Mouse (Mus musculus) forebrain, embryonic 14.5 days (tissue): ENCODE data around the gene Eef2kmt. TPM values are rescaled to one million over a fixed set of nuclear protein-coding genes. Genes with fewer than 3 reads are reported as not detected.
A peak's percentile ranks its signal among the peaks of the same experiment; 100 is the strongest.

Experiments
- ATAC-seq: fragments of 200-750 bp; cut with Nextera tagmentation; 2 replicates; pipeline ENCODE4 v1.8.0; 2017; ENCODE audit warnings: mild to moderate bottlenecking, moderate library complexity
- DNase-seq: peaks from one replicate; pipeline ENCODE4 v3.0.0-alpha.2; 2015; ENCODE audit warnings: low spot score
- H3K27ac ChIP-seq: fragments of 300-500 bp; sonication (generic); 2 replicates; pipeline ENCODE4 v1.5.1; 2014; ENCODE audit warnings: low read depth, mild to moderate bottlenecking, control low read depth, low read length, moderate library complexity
- H3K27me3 ChIP-seq: fragments of 300-500 bp; sonication (generic); replicated peaks from 2 replicates; pipeline ENCODE4 v1.6.1; 2014; ENCODE audit warnings: low read length, control low read depth, mixed read lengths; ENCODE audit not compliant: control insufficient read depth, insufficient read depth
- H3K36me3 ChIP-seq: fragments of 300-500 bp; sonication (generic); 2 replicates; pipeline ENCODE4 v1.6.1; 2014; ENCODE audit warnings: low read length, control low read depth; ENCODE audit not compliant: control insufficient read depth, insufficient read depth
- H3K4me1 ChIP-seq: fragments of 300-500 bp; sonication (generic); 2 replicates; pipeline ENCODE4 v1.6.1; 2014; ENCODE audit warnings: antibody characterized with exemption, low read length, control low read depth; ENCODE audit not compliant: control insufficient read depth, insufficient read depth
- H3K4me2 ChIP-seq: fragments of 300-500 bp; sonication (generic); 2 replicates; pipeline ENCODE4 v1.6.1; 2014; ENCODE audit warnings: mild to moderate bottlenecking, control low read depth, low read length
- H3K4me3 ChIP-seq: fragments of 300-500 bp; sonication (generic); 2 replicates; pipeline ENCODE4 v1.5.1; 2014; ENCODE audit warnings: low read depth, low read length, control low read depth
- H3K9ac ChIP-seq: fragments of 300-500 bp; sonication (generic); 2 replicates; pipeline ENCODE4 v1.6.1; 2014; ENCODE audit warnings: mild to moderate bottlenecking, low read length, control low read depth, moderate library complexity
- H3K9me3 ChIP-seq: fragments of 300-500 bp; sonication (generic); replicated peaks from 2 replicates; pipeline ENCODE4 v1.6.1; 2016; ENCODE audit warnings: low read length, control low read depth, mixed read lengths; ENCODE audit not compliant: control insufficient read depth
- WGBS: fragments of 180-500 bp; shearing (Covaris S2); extraction: QIAGEN DNeasy Blood & Tissue Kit; methylation state at CpG from one replicate; pipeline ENCODE4 v1.1.7; 2014; 5-methylcytosine and 5-hydroxymethylcytosine counted together
- polyA plus RNA-seq: library from polyadenylated mRNA; unstranded; fragments of >200 nt; fragmentation: Nextera tagmentation; extraction: Ambion mirVana; gene quantifications from 2 replicates; pipeline ENCODE4 v1.2.1, GENCODE M21; 2014

Gene Eef2kmt
- polyA plus RNA-seq, 1 experiment from 2014 or later, result 11.5 TPM

DNA sequence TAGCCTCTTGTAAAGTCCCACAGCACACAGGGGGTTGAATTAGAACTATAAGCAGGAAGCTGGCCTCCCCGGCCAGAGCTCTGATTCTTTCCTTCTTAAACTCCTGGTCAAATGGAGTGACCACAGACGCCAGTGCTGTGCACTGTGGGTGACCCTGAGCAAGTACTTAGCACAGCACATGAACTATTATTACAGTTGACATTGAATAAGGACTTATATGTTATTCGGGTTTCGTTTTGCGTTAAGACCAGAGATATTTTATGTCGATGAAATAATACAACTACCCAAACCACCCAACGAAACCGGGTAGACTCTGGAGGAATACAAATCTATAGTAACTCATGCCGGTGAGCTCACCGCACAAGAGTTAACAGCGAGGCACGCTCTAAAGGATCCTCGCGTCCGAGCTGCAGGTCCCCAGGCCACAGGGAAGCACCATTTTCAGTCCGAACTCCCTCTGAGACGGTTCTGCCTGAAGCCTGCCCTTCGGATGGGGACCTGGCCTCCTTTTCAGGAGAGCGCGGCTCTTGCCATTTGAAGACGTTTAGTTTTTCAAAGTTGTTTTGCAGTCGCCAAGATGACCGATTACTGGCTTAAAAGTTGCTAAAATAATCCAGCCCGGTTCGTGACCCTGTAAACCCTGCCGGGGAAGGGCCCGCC is 572 bp downstream of the Eef2kmt start:
- Histone ChIP-seq H3K9me3 (no peaks in the 10 kb centered on the region), H3K27me3 (no peaks in the 10 kb centered on the region), H3K27ac (no peak overlapping the region), H3K4me2 (peak overlapping the region; percentile 77), H3K36me3 (no peaks in the 10 kb centered on the region), H3K4me3 (peak overlapping the region; percentile 54), H3K4me1 (peaks cover 8% of the 10 kb centered on the region; the same call in 1 of the 2 replicates), H3K9ac (peak overlapping the region; percentile 60)
- 3% methylated on average over 27 of the region's 27 CpGs for WGBS
- DNase-seq (peak; percentile 6), ATAC-seq (peak; percentile 4; the same call in 1 of the 2 replicates)

DNA sequence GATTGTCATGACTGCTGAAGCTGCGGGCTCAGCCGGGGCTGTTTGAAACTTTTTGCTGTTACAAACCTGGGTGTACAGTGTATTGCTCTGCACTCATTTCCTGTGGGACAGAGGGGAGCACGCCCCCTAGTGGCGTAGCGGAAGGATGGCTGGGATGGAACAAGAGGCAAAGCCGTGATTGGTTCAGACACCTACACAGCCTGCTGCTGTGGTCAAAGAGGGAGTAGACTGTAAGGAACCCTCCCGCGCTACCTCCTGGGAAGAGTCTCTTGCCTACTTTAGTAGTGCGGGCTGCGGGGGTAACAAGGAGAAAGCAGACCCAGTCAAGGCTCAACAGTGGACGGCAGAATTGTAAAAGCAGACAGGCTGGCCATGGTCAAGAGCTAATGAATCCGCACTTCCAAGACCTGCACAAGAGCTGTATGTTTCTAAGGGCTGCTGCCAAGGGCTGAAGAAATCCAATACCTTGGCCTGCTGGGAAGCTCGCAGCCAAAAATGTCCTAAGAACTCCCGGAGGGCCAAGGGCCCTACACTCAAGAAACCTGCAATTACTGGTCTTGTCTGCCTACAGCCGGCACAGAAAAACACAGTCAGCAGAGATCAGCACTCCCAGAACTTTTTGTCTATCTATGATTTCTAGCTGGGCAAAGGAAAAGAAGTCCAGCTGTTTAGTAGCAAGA is 1.3 kb downstream of the Eef2kmt start:
- WGBS, result 4% methylated on average over 15 of the region's 15 CpGs
- Histone ChIP-seq H3K36me3 (no peaks in the 10 kb centered on the region), H3K4me2 (peak overlapping the region; percentile 77), H3K27me3 (no peaks in the 10 kb centered on the region), H3K27ac (no peak overlapping the region), H3K9ac (peak overlapping the region; percentile 60; the same call in 1 of the 2 replicates), H3K4me1 (peaks cover 8% of the 10 kb centered on the region; the same call in 1 of the 2 replicates), H3K9me3 (no peaks in the 10 kb centered on the region), H3K4me3 (peak overlapping the region; percentile 54)
- ATAC-seq (peak; percentile 25), DNase-seq (peak; percentile 74)

DNA sequence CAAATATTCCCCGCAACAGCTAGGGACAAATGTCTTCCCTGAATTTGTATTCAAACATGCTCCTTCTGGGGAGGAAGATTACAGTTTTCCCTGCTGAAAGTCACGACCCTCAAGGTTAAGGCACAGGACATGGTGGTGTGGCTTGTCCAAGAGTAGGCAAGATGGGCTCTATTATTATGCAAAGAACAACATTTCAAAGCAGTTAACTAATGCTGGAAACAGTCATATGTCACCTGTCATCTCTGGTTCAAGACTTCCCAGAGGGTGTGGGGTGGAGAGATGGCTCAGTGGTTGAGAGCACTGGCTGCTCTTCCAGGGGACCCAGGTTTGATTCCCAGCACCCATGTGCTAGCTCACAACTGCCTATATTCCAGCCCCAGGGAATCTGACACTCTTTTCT is 3.5 kb downstream of the Eef2kmt start:
- Histone ChIP-seq H3K27ac (no peak overlapping the region), H3K27me3 (no peaks in the 10 kb centered on the region), H3K4me3 (no peak overlapping the region), H3K9me3 (no peaks in the 10 kb centered on the region), H3K36me3 (peaks cover 16% of the 10 kb centered on the region; the same call in 1 of the 2 replicates), H3K4me1 (peaks cover 8% of the 10 kb centered on the region; the same call in 1 of the 2 replicates), H3K4me2 (no peak overlapping the region), H3K9ac (no peak overlapping the region)
- DNase-seq, result no peak
- WGBS, result 92% methylated on average over 2 of the region's 2 CpGs
- no peak for ATAC-seq

DNA sequence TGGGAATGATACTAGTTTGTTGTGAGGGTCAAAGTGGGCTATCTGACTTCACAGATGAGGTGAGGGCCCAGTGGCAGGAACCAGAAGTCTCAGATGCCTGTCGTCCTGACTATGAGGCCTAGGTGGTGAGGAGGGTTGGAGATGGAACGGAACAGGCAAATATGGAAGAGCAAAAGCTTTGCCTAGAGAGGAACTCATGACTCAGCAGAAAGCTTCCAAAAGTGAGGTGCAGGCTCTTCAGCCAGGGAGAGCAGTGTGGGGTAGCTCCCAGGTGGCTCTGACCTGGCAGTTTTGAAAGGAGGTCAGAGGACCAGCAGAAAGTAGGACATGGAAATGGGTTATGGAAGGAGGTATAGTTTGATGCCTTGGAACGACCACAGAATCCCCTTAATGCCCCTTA is 4.9 kb downstream of the Eef2kmt start:
- no peak for ATAC-seq
- peaks cover 8% of the 10 kb centered on the region; the same call in 1 of the 2 replicates for H3K4me1 ChIP-seq
- H3K9ac ChIP-seq, result no peak overlapping the region
- no peaks in the 10 kb centered on the region for H3K27me3 ChIP-seq
- no peaks in the 10 kb centered on the region for H3K9me3 ChIP-seq
- DNase-seq, result no peak
- WGBS, result 85% methylated on average over 3 of the region's 3 CpGs
- H3K27ac ChIP-seq, result no peak overlapping the region
- peaks cover 25% of the 10 kb centered on the region for H3K36me3 ChIP-seq
- H3K4me2 ChIP-seq, result no peak overlapping the region
- H3K4me3 ChIP-seq, result no peak overlapping the region

GRCm38 (mm10) chr16:5244411-5244810 is 11.4 kb downstream of the Eef2kmt start:
- WGBS, result 35% methylated on average over 7 of the region's 7 CpGs
- H3K36me3 ChIP-seq, result peaks cover 73% of the 10 kb centered on the region
- no peak overlapping the region for H3K4me2 ChIP-seq
- H3K27me3 ChIP-seq, result no peaks in the 10 kb centered on the region
- ATAC-seq (0 out of 2 replicates have a peak, but pooled peaks have one; percentile 44), DNase-seq (peak; percentile 23)
- no peak overlapping the region for H3K9ac ChIP-seq
- no peaks in the 10 kb centered on the region for H3K4me1 ChIP-seq
- no peaks in the 10 kb centered on the region for H3K9me3 ChIP-seq
- H3K27ac ChIP-seq, result no peak overlapping the region
- no peak overlapping the region for H3K4me3 ChIP-seq

DNA sequence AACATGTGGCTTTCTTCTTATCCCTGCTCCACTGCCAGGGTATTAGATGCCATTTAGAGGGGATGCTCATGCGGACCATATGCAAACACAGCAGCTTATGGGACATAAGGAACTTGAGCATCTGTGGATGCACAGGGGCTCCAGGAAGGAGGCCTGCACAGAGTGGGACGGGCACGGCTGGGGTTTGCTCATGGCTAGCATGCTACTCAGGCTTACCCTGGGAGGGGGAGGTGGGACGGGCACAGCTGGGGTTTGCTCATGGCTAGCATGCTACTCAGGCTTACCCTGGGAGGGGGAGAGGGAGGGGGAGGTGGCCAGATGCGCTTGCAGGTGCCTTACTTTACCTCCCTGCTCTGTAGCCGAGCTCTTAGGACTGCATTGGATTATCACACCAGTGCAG is 12.9 kb downstream of the Eef2kmt start:
- no peak overlapping the region for H3K9ac ChIP-seq
- H3K4me2 ChIP-seq, result no peak overlapping the region
- H3K9me3 ChIP-seq, result no peaks in the 10 kb centered on the region
- WGBS, result 90% methylated on average over 6 of the region's 6 CpGs
- no peak overlapping the region for H3K27ac ChIP-seq
- H3K4me3 ChIP-seq, result no peak overlapping the region
- peaks cover 73% of the 10 kb centered on the region for H3K36me3 ChIP-seq
- no peaks in the 10 kb centered on the region for H3K4me1 ChIP-seq
- DNase-seq, result no peak
- ATAC-seq, result no peak
- H3K27me3 ChIP-seq, result no peaks in the 10 kb centered on the region

GRCm38 (mm10) chr16:5242355-5242754 is 13.4 kb downstream of the Eef2kmt start:
- Histone ChIP-seq H3K4me3 (no peak overlapping the region), H3K9ac (no peak overlapping the region), H3K27me3 (no peaks in the 10 kb centered on the region), H3K36me3 (peaks cover 68% of the 10 kb centered on the region), H3K9me3 (no peaks in the 10 kb centered on the region), H3K4me1 (no peaks in the 10 kb centered on the region), H3K4me2 (no peak overlapping the region), H3K27ac (no peak overlapping the region)
- no peak for ATAC-seq
- no peak for DNase-seq
- WGBS, result 93% methylated on average over 4 of the region's 4 CpGs

DNA sequence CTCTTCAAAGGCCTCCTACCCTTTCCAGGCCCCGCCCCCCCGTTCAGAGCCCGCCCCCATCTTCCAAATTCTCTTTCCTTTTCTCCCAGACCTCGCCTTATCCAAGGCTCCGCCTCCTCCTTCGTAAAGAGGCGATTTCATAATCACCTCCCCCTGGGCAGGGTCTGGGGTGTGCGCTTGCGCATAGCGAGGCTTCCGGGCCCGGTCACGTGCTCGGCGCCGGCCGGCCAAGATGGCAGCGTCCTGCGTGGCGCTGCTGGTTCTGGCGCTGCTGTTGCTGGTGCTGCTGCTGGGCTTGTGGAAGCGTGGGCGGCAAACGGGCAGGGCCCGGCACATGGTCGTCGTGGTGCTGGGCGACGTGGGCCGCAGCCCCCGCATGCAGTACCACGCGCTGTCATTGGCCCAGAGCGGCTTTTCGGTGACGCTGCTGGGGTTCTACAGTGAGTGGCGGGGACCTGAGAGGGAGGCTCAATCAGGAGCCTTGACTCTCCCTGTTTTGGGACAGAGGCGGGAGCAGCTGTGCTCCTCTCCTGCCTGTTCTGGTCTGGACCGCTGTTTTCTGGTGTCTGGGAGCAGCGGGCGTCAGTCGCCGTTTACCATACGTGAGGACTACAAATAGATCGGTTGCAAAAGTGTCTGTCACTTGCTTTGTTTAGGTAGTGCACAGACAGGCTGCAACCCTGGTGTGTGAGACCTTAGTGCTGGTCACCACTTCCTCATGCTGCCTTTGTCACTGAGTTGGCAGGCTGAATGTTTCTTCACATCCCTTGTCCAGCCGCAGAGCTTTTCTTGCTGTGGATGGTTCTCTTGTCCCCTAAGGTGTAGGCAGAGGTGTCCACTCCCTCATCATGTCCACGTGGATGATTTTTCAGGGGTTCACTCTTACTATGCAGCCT is 22.1 kb downstream of the Eef2kmt start, which contains the start of gene Alg1:
Gene Alg1 (plus strand): TSS at position 204 of the 896 bp plus-strand sequence.
- H3K27me3 ChIP-seq, result no peaks in the 10 kb centered on the region
- 0 out of 2 replicates have a peak, but pooled peaks cover 4% of the 10 kb centered on the region for H3K36me3 ChIP-seq
- peak within 1 kb of the TSS; percentile 57 for H3K4me3 ChIP-seq
- no peak within 1 kb of the TSS for H3K27ac ChIP-seq
- no peaks in the 10 kb centered on the region for H3K9me3 ChIP-seq
- peak within 1 kb of the TSS; percentile 84 for H3K4me2 ChIP-seq
- DNase-seq (peak; percentile 97), ATAC-seq (peak; percentile 98)
- H3K9ac ChIP-seq, result peak within 1 kb of the TSS; percentile 69
- WGBS, result 3% methylated on average over 47 of the region's 47 CpGs
- H3K4me1 ChIP-seq, result peaks cover 6% of the 10 kb centered on the region
